ENCODE assay signal across 8 mouse cellular contexts in genomic region chr14:119123582-119123981, GRCm38 (mm10). TPM values are rescaled to one million over a fixed set of nuclear protein-coding genes. Genes with fewer than 3 reads are reported as not detected.
DNase-seq lines count a peak whose midpoint lies in the region; ATAC-seq and TF ChIP-seq lines count a peak whose summit lies in the region.

No protein-coding gene starts in this region.

- TF ChIP-seq EP300 in lung, postnatal 0 days (IDR thresholded peaks at IDR 0.05): no peak
- TF ChIP-seq EP300 in stomach, postnatal 0 days (optimal IDR thresholded peaks at IDR 0.05): no peak

- no peak overlapping the region for H3K27ac ChIP-seq in lung, postnatal 0 days (ENCODE audit: low read length)
- no peak overlapping the region for H3K27ac ChIP-seq in liver, embryonic 13.5 days
- no peak overlapping the region for H3K27ac ChIP-seq in stomach, postnatal 0 days (replicated peaks)

- H3K4me3 ChIP-seq in lung, postnatal 0 days (ENCODE audit: low read depth, low read length): peak overlapping the region; percentile 23; the same call in 1 of the 2 replicates
- H3K4me3 ChIP-seq in liver, embryonic 13.5 days (replicated peaks): no peak overlapping the region
- H3K4me3 ChIP-seq in stomach, postnatal 0 days (ENCODE audit: low read depth, low read length): peak overlapping the region; percentile 29

- peak overlapping the region; percentile 51 for H3K4me2 ChIP-seq in lung, postnatal 0 days (replicated peaks; ENCODE audit: low read depth, low read length)
- H3K4me2 ChIP-seq in liver, embryonic 13.5 days: peak overlapping the region; percentile 18; the same call in 1 of the 2 replicates
- H3K4me2 ChIP-seq in stomach, postnatal 0 days (replicated peaks; ENCODE audit: low read depth): peak overlapping the region; percentile 45

- 7% methylated on average over 12 of the region's 12 CpGs for WGBS in lung, postnatal 0 days
- WGBS in liver, embryonic 13.5 days (ENCODE audit: insufficient replicate concordance): 6% methylated on average over 12 of the region's 12 CpGs
- 4% methylated on average over 12 of the region's 12 CpGs for WGBS in stomach, postnatal 0 days

- no peaks in the 10 kb centered on the region for H3K9me3 ChIP-seq in lung, postnatal 0 days (ENCODE audit: low read length)
- H3K9me3 ChIP-seq in liver, embryonic 13.5 days (replicated peaks): no peaks in the 10 kb centered on the region
- no peaks in the 10 kb centered on the region for H3K9me3 ChIP-seq in stomach, postnatal 0 days (ENCODE audit: control insufficient read depth, low read length)

- no peak for TF ChIP-seq CTCF in lung, postnatal 0 days (IDR thresholded peaks at IDR 0.05)
- TF ChIP-seq CTCF in stomach, postnatal 0 days (IDR thresholded peaks at IDR 0.05; ENCODE audit: low read depth): no peak

- H3K4me1 ChIP-seq in lung, postnatal 0 days (ENCODE audit: insufficient read depth, low read depth, low read length): no peaks in the 10 kb centered on the region
- no peaks in the 10 kb centered on the region for H3K4me1 ChIP-seq in liver, embryonic 13.5 days (replicated peaks)
- H3K4me1 ChIP-seq in stomach, postnatal 0 days (replicated peaks; ENCODE audit: control insufficient read depth, insufficient read depth): no peaks in the 10 kb centered on the region

- peak; percentile 15 for DNase-seq in adrenal gland, postnatal 14 days
- no peak for DNase-seq in adrenal gland, postnatal 4 days (ENCODE audit: low spot score in 2 of 2)
- peak; percentile 49 for DNase-seq in lung, postnatal 0 days (ENCODE audit: low spot score)
- DNase-seq in lung, adult 18-20 months: no peak
- no peak for DNase-seq in liver, embryonic 13.5 days
- no peak for DNase-seq in stomach, postnatal 0 days (ENCODE audit: low spot score)
- no peak for DNase-seq in adrenal gland, adult 18-20 months (ENCODE audit: low spot score in 2 of 2)
- DNase-seq in thymus, adult 18-20 months: no peak

- H3K27me3 ChIP-seq in lung, postnatal 0 days (replicated peaks; ENCODE audit: insufficient read depth, low read length): no peaks in the 10 kb centered on the region
- no peaks in the 10 kb centered on the region for H3K27me3 ChIP-seq in liver, embryonic 13.5 days
- H3K27me3 ChIP-seq in stomach, postnatal 0 days (ENCODE audit: control insufficient read depth, insufficient read depth, low read length): no peaks in the 10 kb centered on the region

- no peak overlapping the region for H3K9ac ChIP-seq in lung, postnatal 0 days (replicated peaks; ENCODE audit: low read depth)
- H3K9ac ChIP-seq in liver, embryonic 13.5 days: no peak overlapping the region
- H3K9ac ChIP-seq in stomach, postnatal 0 days (ENCODE audit: low read length): no peak overlapping the region

- H3K36me3 ChIP-seq in lung, postnatal 0 days (ENCODE audit: insufficient read depth, low read length): no peaks in the 10 kb centered on the region
- H3K36me3 ChIP-seq in liver, embryonic 13.5 days: no peaks in the 10 kb centered on the region
- no peaks in the 10 kb centered on the region for H3K36me3 ChIP-seq in stomach, postnatal 0 days (ENCODE audit: control insufficient read depth, insufficient read depth, low read length)

- ATAC-seq in lung, postnatal 0 days: peak; percentile 26; the same call in 1 of the 2 replicates
- no peak for ATAC-seq in liver, embryonic 13.5 days (ENCODE audit: low read depth)
- no peak for ATAC-seq in stomach, postnatal 0 days (ENCODE audit: low FRiP score, low TSS enrichment)

RNA-seq across cellular contexts. Expression of gene Hs6st3, which starts 14.6 kb away (rescaled TPM):
- 1.4 TPM in 2 replicates for total RNA-seq in adrenal gland, postnatal 14 days (2021)
- total RNA-seq in adrenal gland, postnatal 4 days (2021): 1 to 10 TPM; 3.2 to 3.3 TPM
- polyA plus RNA-seq in lung, postnatal 0 days (2015; fragmentation: Nextera tagmentation; extraction: Ambion mirVana): 0.66 and 0.69 TPM in 2 replicates
- not detected in 2 replicates for polyA plus RNA-seq in liver, embryonic 13.5 days (2015; fragmentation: Nextera tagmentation; extraction: Ambion mirVana)
- 0.11 TPM in 1 of 2 replicates, not detected in the other for polyA plus RNA-seq in stomach, postnatal 0 days (2015; fragmentation: Nextera tagmentation; extraction: Ambion mirVana)
- under 1 TPM; 0.36 to 0.90 TPM for total RNA-seq in adrenal gland, adult 18-20 months (2021)

RNA-seq across cellular contexts. Expression of gene Uggt2, which starts 24.4 kb away (rescaled TPM):
- total RNA-seq in adrenal gland, postnatal 14 days (2021): 12.0 and 17.8 TPM in 2 replicates
- 10 to 100 TPM; 17.2 to 18.8 TPM for total RNA-seq in adrenal gland, postnatal 4 days (2021)
- polyA plus RNA-seq in lung, postnatal 0 days (2015; fragmentation: Nextera tagmentation; extraction: Ambion mirVana): 4.8 and 5.9 TPM in 2 replicates
- 1.4 and 1.9 TPM in 2 replicates for polyA plus RNA-seq in liver, embryonic 13.5 days (2015; fragmentation: Nextera tagmentation; extraction: Ambion mirVana)
- polyA plus RNA-seq in stomach, postnatal 0 days (2015; fragmentation: Nextera tagmentation; extraction: Ambion mirVana): 2.7 and 3.2 TPM in 2 replicates
- 10 to 100 TPM; 10.6 to 12.3 TPM for total RNA-seq in adrenal gland, adult 18-20 months (2021)

Comparison
In these comparisons a context has a peak if more than half of its experiments do, and no peak if none do; other contexts are left out.
1. DNase-seq: peak in adrenal gland, postnatal 14 days (single experiment) and lung, postnatal 0 days (single experiment); none in adrenal gland, postnatal 4 days (0 of 2), lung, adult 18-20 months (0 of 2), liver, embryonic 13.5 days (single experiment), stomach, postnatal 0 days (single experiment), adrenal gland, adult 18-20 months (0 of 2) and thymus, adult 18-20 months (0 of 2).
2. Peak in every context shown above with its lines, with median percentiles within 50 percentile points of each other: H3K4me2 ChIP-seq.